Mouse (Mus musculus) megakaryocyte, embryonic 14.5 days (primary cell): ENCODE data around the gene Tmem140.

ENCODE experiments used
- FLI1 ChIP-seq: IDR thresholded peaks from 2 replicates; pipeline ENCODE4 v1.6.1; 2012; ENCODE audit warnings: low read length, inconsistent platforms, mixed read lengths
- GATA1 ChIP-seq: IDR thresholded peaks from 3 replicates; pipeline ENCODE4 v1.6.1; 2012; ENCODE audit warnings: mixed read lengths, low read length, inconsistent platforms, borderline replicate concordance

DNA sequence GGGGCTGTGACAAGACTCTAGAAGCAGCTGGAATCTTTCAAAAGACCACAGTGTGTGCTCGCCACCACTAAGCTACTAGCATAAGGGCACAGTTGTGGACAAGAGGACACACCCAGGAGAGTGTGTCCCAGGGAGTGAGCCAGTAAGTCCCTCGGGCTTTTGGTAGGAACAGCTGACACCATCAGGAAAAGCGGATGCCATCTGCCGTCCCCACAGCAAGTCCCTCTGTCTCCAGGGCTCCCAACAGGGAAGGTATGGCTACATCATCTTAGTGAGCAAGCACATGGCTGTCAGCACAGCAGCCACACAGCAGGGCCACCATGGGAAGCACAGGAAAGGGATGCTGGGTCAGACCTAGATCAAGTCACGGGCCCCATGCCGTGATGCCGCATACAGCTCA is 32.6 kb downstream of the Tmem140 start:
- no peak for TF ChIP-seq GATA1
- TF ChIP-seq FLI1, result no peak
